Mouse (Mus musculus) bone marrow macrophage, adult 2 months (primary cell): ENCODE data around the gene Igf2r. TPM values are rescaled to one million over a fixed set of nuclear protein-coding genes. Genes with fewer than 3 reads are reported as not detected.

Source experiments
- H3K27ac ChIP-seq: 2 replicates; pipeline ENCODE4 v1.5.1; 2012; ENCODE audit warnings: low read depth, low read length; ENCODE audit not compliant: insufficient read depth
- H3K4me1 ChIP-seq: 2 replicates; pipeline ENCODE4 v1.6.1; 2012; ENCODE audit warnings: low read length; ENCODE audit not compliant: control insufficient read depth, insufficient read depth
- H3K4me3 ChIP-seq: 2 replicates; pipeline ENCODE4 v1.5.1; 2012; ENCODE audit warnings: mild to moderate bottlenecking, low read length, moderate library complexity; ENCODE audit not compliant: insufficient read depth
- CTCF ChIP-seq: IDR thresholded peaks from 2 replicates; pipeline ENCODE4 v1.5.1; 2012; ENCODE audit warnings: low read depth, mild to moderate bottlenecking, low read length, moderate library complexity
- POLR2A ChIP-seq: IDR thresholded peaks from 2 replicates; pipeline ENCODE4 v1.6.1; 2012; ENCODE audit warnings: mild to moderate bottlenecking, low read depth, low read length, borderline replicate concordance
- polyA plus RNA-seq: library from polyadenylated mRNA; stranded (reverse); fragments of >200 nt; gene quantifications from 2 replicates; pipeline ENCODE4 v1.2.4, GENCODE M21; 2012; ENCODE audit not compliant: missing spikeins, insufficient read depth, insufficient read length

Gene Igf2r
- polyA plus RNA-seq, 1 experiment = 36.5 TPM

GRCm38 (mm10) chr17:12734205-12734857, 35.1 kb downstream of the Igf2r start:
- H3K4me3 ChIP-seq = no peak overlapping the region
- no peak for TF ChIP-seq POLR2A
- TF ChIP-seq CTCF = no peak
- H3K4me1 ChIP-seq = peaks cover 10% of the 10 kb centered on the region
- H3K27ac ChIP-seq = no peak overlapping the region

- H3K4me3 ChIP-seq = no peak overlapping the region
- TF ChIP-seq CTCF (no peak), POLR2A (no peak)
- H3K4me1 ChIP-seq = peaks cover 10% of the 10 kb centered on the region
- H3K27ac ChIP-seq = no peak overlapping the region
These were observed 36.3 kb downstream of the Igf2r start for GRCm38 (mm10) chr17:12733128-12733527.

DNA sequence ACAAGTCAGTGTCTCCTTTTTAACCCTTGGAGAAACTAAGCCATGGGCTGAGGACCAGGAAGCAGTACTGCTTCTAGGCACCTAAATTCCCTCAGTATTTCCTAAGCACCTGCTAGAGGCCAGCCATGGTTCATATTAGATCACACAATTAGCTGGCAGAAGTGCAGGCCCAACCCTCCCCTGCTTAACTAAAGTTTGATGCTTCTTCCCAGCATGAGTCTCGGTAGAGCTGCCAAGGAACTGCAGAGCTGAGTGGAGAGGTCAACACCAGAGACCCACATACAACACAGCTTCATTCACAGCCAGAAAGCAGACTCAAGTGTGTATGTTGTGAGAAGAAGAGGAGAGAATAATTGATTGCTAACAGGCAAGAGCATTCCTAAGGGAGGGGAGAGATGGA, 40.9 kb downstream of the Igf2r start:
- TF ChIP-seq POLR2A (no peak), CTCF (no peak)
- H3K27ac ChIP-seq = no peak overlapping the region
- no peak overlapping the region for H3K4me3 ChIP-seq

DNA sequence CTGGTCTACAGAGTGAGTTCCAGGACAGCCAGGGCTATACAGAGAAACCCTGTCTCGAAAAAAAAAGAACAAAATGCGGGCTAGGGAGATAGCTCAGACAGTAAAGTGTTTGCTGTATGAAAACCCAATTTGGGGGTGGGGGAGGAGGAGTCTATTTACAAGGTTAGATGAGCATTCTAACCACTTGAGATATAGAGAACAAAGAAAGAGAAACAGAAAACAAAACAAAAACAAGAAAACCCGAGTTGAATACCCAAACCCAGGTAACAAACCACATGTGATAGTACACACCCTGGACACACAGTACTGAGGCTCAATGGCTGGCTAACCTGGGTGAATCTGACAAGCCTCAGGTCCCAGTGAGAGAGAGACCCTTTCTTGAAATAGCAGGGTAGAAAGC, 41.7 kb downstream of the Igf2r start:
- no peak overlapping the region for H3K4me3 ChIP-seq
- no peak overlapping the region for H3K27ac ChIP-seq
- TF ChIP-seq POLR2A = no peak
- no peak for TF ChIP-seq CTCF
- peaks cover 13% of the 10 kb centered on the region for H3K4me1 ChIP-seq

More for the DNA sequence above, 40.9 kb downstream of the Igf2r start:
- peaks cover 16% of the 10 kb centered on the region for H3K4me1 ChIP-seq

GRCm38 (mm10) chr17:12725871-12726270, 43.6 kb downstream of the Igf2r start:
- H3K4me3 ChIP-seq = no peak overlapping the region
- no peak for TF ChIP-seq CTCF
- no peak for TF ChIP-seq POLR2A
- 0 out of 2 replicates have a peak overlapping the region, but pooled peaks have one; percentile 10 for H3K27ac ChIP-seq
- H3K4me1 ChIP-seq = peaks cover 13% of the 10 kb centered on the region

- no peak overlapping the region for H3K27ac ChIP-seq
- H3K4me3 ChIP-seq = no peak overlapping the region
- H3K4me1 ChIP-seq = peaks cover 13% of the 10 kb centered on the region
- TF ChIP-seq CTCF = no peak
- TF ChIP-seq POLR2A = no peak
These were observed 44.4 kb downstream of the Igf2r start for GRCm38 (mm10) chr17:12724767-12725744.

DNA sequence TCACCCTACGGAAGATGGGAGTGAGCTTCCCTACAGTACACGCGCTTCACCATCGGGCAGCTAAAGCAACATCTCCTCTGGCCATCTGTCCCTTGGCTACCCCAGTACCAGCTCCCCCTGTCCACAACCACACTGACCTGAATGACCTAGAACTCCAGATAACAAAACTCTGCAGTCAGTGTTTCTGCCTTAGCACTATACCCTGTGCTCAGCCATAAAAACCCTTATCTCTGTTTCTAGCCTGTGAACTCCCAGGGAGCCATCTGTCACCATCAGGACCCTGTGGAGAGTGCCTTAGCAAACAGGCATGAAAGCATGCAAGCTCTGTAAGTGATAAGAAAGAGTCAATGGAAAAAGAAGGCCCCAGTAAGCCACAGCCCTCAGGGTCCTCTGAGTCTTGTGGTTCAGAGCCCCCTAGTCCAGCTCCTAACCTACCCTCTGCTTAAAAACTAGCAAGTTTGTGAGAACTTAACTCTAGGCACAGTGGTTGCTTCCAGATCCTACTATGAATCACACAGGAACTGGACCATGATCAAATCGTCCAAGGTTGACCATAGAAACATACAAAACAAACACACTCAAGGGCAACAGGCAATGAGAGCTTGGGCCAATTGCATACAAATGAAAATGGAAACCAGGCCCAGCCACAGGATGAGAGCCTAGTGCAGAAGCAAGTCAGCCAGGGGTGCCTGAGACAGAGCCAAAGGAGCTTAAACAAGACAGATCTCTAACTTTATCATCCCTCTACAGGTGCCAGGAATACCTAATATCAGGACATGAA, 45.3 kb downstream of the Igf2r start:
- TF ChIP-seq CTCF (no peak), POLR2A (no peak)
- no peak overlapping the region for H3K27ac ChIP-seq
- peaks cover 13% of the 10 kb centered on the region for H3K4me1 ChIP-seq
- no peak overlapping the region for H3K4me3 ChIP-seq

DNA sequence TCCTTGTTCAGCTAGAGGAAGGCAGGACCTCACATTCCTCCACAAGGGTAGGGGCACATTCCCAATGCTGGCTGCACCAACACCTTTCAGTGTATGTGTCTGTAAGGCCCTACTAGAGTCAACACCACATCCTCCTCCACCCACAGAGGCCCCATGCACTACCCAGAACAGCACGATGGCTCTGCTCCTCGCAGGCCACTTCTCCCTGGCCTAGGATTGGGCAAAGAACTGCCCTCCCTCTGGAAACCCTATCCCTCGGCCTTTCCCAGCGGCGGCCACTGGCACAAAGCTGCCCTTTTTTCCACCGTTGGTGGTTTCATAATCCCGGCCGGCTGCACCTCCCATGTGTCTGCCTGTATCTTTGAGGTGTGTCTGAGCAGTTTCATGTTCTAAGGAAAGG, 46.8 kb downstream of the Igf2r start:
- no peak for TF ChIP-seq POLR2A
- no peak for TF ChIP-seq CTCF
- H3K4me3 ChIP-seq = no peak overlapping the region
- no peak overlapping the region for H3K27ac ChIP-seq
- H3K4me1 ChIP-seq = peaks cover 13% of the 10 kb centered on the region

DNA sequence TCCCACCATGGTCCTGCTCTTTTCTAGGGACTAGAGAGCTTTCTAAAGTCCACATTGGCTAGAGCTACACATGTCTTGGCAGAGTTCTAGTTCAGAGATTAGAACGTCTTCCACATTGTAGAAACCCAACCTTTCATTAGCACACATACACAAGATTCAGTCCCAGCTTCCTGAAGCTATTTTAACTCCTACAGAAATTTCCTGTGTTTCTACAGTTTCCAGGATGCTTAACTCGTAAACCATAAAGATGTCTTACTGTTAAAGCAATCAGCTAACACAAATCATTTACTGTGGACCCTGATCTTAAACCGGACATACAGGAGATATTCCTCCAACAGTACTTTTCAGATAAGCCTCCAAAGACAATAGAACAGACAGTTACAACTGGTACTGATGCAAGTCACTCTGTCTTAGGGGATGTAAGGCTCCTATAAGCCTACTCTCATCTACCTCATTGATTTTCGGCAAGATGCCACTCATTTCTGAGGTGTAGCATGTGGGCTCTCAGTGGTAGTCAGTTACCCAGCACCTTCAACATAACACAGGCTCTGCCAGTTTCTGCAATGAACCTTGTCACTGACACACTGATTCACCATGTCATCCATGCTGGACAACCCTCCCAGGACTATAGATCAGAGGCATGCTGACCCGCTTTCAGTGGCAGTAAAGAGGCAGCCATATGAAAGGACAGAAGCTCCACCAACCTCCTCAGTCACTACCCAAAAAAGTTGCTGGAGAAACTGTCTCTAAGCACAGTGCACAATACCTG, 48.2 kb downstream of the Igf2r start:
- no peak overlapping the region for H3K27ac ChIP-seq
- TF ChIP-seq CTCF (no peak), POLR2A (no peak)
- peaks cover 9% of the 10 kb centered on the region for H3K4me1 ChIP-seq
- no peak overlapping the region for H3K4me3 ChIP-seq
